Mouse (Mus musculus): ENCODE data around the gene Rpp38. TPM values are rescaled to one million over a fixed set of nuclear protein-coding genes. Genes with fewer than 3 reads are reported as not detected.

Rpp38 gene
- polyA plus RNA-seq, 1 experiment from 2014 or later = 21.9 TPM

GRCm38 (mm10) chr2:3305426-3306025 lies 26.9 kb downstream of the Rpp38 start:
- Histone ChIP-seq H3K4me3 (ENCODE audit: low read depth, low read length) (no peak overlapping the region), H3K9ac (ENCODE audit: low read depth, low read length) (no peak overlapping the region), H3K4me2 (ENCODE audit: low read depth, low read length) (no peak overlapping the region), H3K9me3 (ENCODE audit: control insufficient read depth, low read length) (no peaks in the 10 kb centered on the region), H3K36me3 (ENCODE audit: control insufficient read depth, insufficient read depth, low read length) (peaks cover 18% of the 10 kb centered on the region), H3K4me1 (ENCODE audit: control insufficient read depth, insufficient read depth, low read length) (no peaks in the 10 kb centered on the region), H3K27me3 (replicated peaks; ENCODE audit: control insufficient read depth, insufficient read depth, low read length) (no peaks in the 10 kb centered on the region), H3K27ac (replicated peaks; ENCODE audit: low read depth, low read length) (no peak overlapping the region)
- DNase-seq (ENCODE audit: low spot score) (no peak), ATAC-seq (ENCODE audit: low read depth) (no peak)
- 78% methylated on average over 3 of the region's 3 CpGs for WGBS

GRCm38 (mm10) chr2:3295826-3296225 lies 36.6 kb downstream of the Rpp38 start:
- no peaks in the 10 kb centered on the region for H3K27me3 ChIP-seq (replicated peaks; ENCODE audit: control insufficient read depth, insufficient read depth, low read length)
- H3K36me3 ChIP-seq (ENCODE audit: control insufficient read depth, insufficient read depth, low read length) = no peaks in the 10 kb centered on the region
- WGBS = 90% methylated on average over 7 of the region's 7 CpGs
- no peaks in the 10 kb centered on the region for H3K4me1 ChIP-seq (ENCODE audit: control insufficient read depth, insufficient read depth, low read length)
- H3K9me3 ChIP-seq (ENCODE audit: control insufficient read depth, low read length) = no peaks in the 10 kb centered on the region
- no peak overlapping the region for H3K9ac ChIP-seq (ENCODE audit: low read depth, low read length)
- ATAC-seq (ENCODE audit: low read depth) (no peak), DNase-seq (ENCODE audit: low spot score) (no peak)
- no peak overlapping the region for H3K4me2 ChIP-seq (ENCODE audit: low read depth, low read length)
- no peak overlapping the region for H3K4me3 ChIP-seq (ENCODE audit: low read depth, low read length)
- H3K27ac ChIP-seq (replicated peaks; ENCODE audit: low read depth, low read length) = no peak overlapping the region

GRCm38 (mm10) chr2:3292170-3292569 lies 40.3 kb downstream of the Rpp38 start:
- H3K36me3 ChIP-seq (ENCODE audit: control insufficient read depth, insufficient read depth, low read length) = no peaks in the 10 kb centered on the region
- no peaks in the 10 kb centered on the region for H3K27me3 ChIP-seq (replicated peaks; ENCODE audit: control insufficient read depth, insufficient read depth, low read length)
- H3K4me2 ChIP-seq (ENCODE audit: low read depth, low read length) = no peak overlapping the region
- no peak for DNase-seq (ENCODE audit: low spot score)
- ATAC-seq (ENCODE audit: low read depth) = no peak
- no peak overlapping the region for H3K4me3 ChIP-seq (ENCODE audit: low read depth, low read length)
- H3K9me3 ChIP-seq (ENCODE audit: control insufficient read depth, low read length) = no peaks in the 10 kb centered on the region
- 91% methylated on average over 1 of the region's 1 CpGs for WGBS
- H3K4me1 ChIP-seq (ENCODE audit: control insufficient read depth, insufficient read depth, low read length) = no peaks in the 10 kb centered on the region
- H3K27ac ChIP-seq (replicated peaks; ENCODE audit: low read depth, low read length) = no peak overlapping the region
- H3K9ac ChIP-seq (ENCODE audit: low read depth, low read length) = no peak overlapping the region

- Histone ChIP-seq H3K36me3 (ENCODE audit: control insufficient read depth, insufficient read depth, low read length) (no peaks in the 10 kb centered on the region), H3K4me3 (ENCODE audit: low read depth, low read length) (no peak overlapping the region), H3K9me3 (ENCODE audit: control insufficient read depth, low read length) (no peaks in the 10 kb centered on the region), H3K9ac (ENCODE audit: low read depth, low read length) (no peak overlapping the region), H3K4me2 (ENCODE audit: low read depth, low read length) (no peak overlapping the region), H3K27me3 (replicated peaks; ENCODE audit: control insufficient read depth, insufficient read depth, low read length) (no peaks in the 10 kb centered on the region), H3K4me1 (ENCODE audit: control insufficient read depth, insufficient read depth, low read length) (peaks cover 6% of the 10 kb centered on the region), H3K27ac (replicated peaks; ENCODE audit: low read depth, low read length) (no peak overlapping the region)
- DNase-seq (ENCODE audit: low spot score) (no peak), ATAC-seq (ENCODE audit: low read depth) (no peak)
- WGBS = 73% methylated on average over 1 of the region's 1 CpGs
These were observed 42.9 kb downstream of the Rpp38 start for GRCm38 (mm10) chr2:3289581-3289980.

- WGBS = 72% methylated on average over 2 of the region's 2 CpGs
- Histone ChIP-seq H3K4me1 (ENCODE audit: control insufficient read depth, insufficient read depth, low read length) (peaks cover 12% of the 10 kb centered on the region), H3K36me3 (ENCODE audit: control insufficient read depth, insufficient read depth, low read length) (no peaks in the 10 kb centered on the region), H3K4me2 (ENCODE audit: low read depth, low read length) (no peak overlapping the region), H3K9ac (ENCODE audit: low read depth, low read length) (no peak overlapping the region), H3K4me3 (ENCODE audit: low read depth, low read length) (no peak overlapping the region), H3K27me3 (replicated peaks; ENCODE audit: control insufficient read depth, insufficient read depth, low read length) (no peaks in the 10 kb centered on the region), H3K27ac (replicated peaks; ENCODE audit: low read depth, low read length) (no peak overlapping the region), H3K9me3 (ENCODE audit: control insufficient read depth, low read length) (no peaks in the 10 kb centered on the region)
- DNase-seq (ENCODE audit: low spot score) (no peak), ATAC-seq (ENCODE audit: low read depth) (no peak)
These were observed 46.2 kb downstream of the Rpp38 start for GRCm38 (mm10) chr2:3286243-3286642.

- Histone ChIP-seq H3K4me3 (ENCODE audit: low read depth, low read length) (peak overlapping the region; percentile 82), H3K27ac (replicated peaks; ENCODE audit: low read depth, low read length) (no peak overlapping the region), H3K4me1 (ENCODE audit: control insufficient read depth, insufficient read depth, low read length) (peaks cover 12% of the 10 kb centered on the region), H3K27me3 (replicated peaks; ENCODE audit: control insufficient read depth, insufficient read depth, low read length) (no peaks in the 10 kb centered on the region), H3K9me3 (ENCODE audit: control insufficient read depth, low read length) (no peaks in the 10 kb centered on the region), H3K9ac (ENCODE audit: low read depth, low read length) (no peak overlapping the region; the same call in 1 of the 2 replicates), H3K36me3 (ENCODE audit: control insufficient read depth, insufficient read depth, low read length) (no peaks in the 10 kb centered on the region), H3K4me2 (ENCODE audit: low read depth, low read length) (peak overlapping the region; percentile 65)
- no peak for DNase-seq (ENCODE audit: low spot score)
- WGBS = 77% methylated on average over 3 of the region's 3 CpGs
- no peak for ATAC-seq (ENCODE audit: low read depth)
These were observed 46.7 kb downstream of the Rpp38 start for GRCm38 (mm10) chr2:3285709-3286108.

GRCm38 (mm10) chr2:3285181-3285530 lies 47.3 kb downstream of the Rpp38 start:
- Histone ChIP-seq H3K36me3 (ENCODE audit: control insufficient read depth, insufficient read depth, low read length) (no peaks in the 10 kb centered on the region), H3K4me1 (ENCODE audit: control insufficient read depth, insufficient read depth, low read length) (peaks cover 12% of the 10 kb centered on the region), H3K9me3 (ENCODE audit: control insufficient read depth, low read length) (no peaks in the 10 kb centered on the region), H3K9ac (ENCODE audit: low read depth, low read length) (peak overlapping the region; percentile 74), H3K4me2 (ENCODE audit: low read depth, low read length) (peak overlapping the region; percentile 65), H3K27me3 (replicated peaks; ENCODE audit: control insufficient read depth, insufficient read depth, low read length) (no peaks in the 10 kb centered on the region), H3K4me3 (ENCODE audit: low read depth, low read length) (peak overlapping the region; percentile 82), H3K27ac (replicated peaks; ENCODE audit: low read depth, low read length) (peak overlapping the region; percentile 85)
- DNase-seq (ENCODE audit: low spot score) (no peak), ATAC-seq (ENCODE audit: low read depth) (no peak)
- WGBS = 2% methylated on average over 6 of the region's 6 CpGs

- under 1% methylated on average over 26 of the region's 60 CpGs for WGBS
- no peaks in the 10 kb centered on the region for H3K9me3 ChIP-seq (ENCODE audit: control insufficient read depth, low read length)
These were observed 47.8 kb downstream of the Rpp38 start for GRCm38 (mm10) chr2:3284473-3285180.

More at GRCm38 (mm10) chr2:3284473-3285180, 47.8 kb downstream of the Rpp38 start:
- ATAC-seq (ENCODE audit: low read depth) = peak; percentile 0; the same call in 1 of the 2 replicates
- H3K9ac ChIP-seq (ENCODE audit: low read depth, low read length) = peak overlapping the region; percentile 74
- peak overlapping the region; percentile 85 for H3K27ac ChIP-seq (replicated peaks; ENCODE audit: low read depth, low read length)
- H3K36me3 ChIP-seq (ENCODE audit: control insufficient read depth, insufficient read depth, low read length) = no peaks in the 10 kb centered on the region
- peak overlapping the region; percentile 82 for H3K4me3 ChIP-seq (ENCODE audit: low read depth, low read length)
- H3K4me2 ChIP-seq (ENCODE audit: low read depth, low read length) = peak overlapping the region; percentile 65
- H3K27me3 ChIP-seq (replicated peaks; ENCODE audit: control insufficient read depth, insufficient read depth, low read length) = no peaks in the 10 kb centered on the region
- H3K4me1 ChIP-seq (ENCODE audit: control insufficient read depth, insufficient read depth, low read length) = peaks cover 12% of the 10 kb centered on the region
- DNase-seq (ENCODE audit: low spot score) = peak; percentile 62
